Mouse (Mus musculus) kidney, postnatal 0 days (tissue): ENCODE data around the gene E130114P18Rik. TPM values are rescaled to one million over a fixed set of nuclear protein-coding genes. Genes with fewer than 3 reads are reported as not detected.
A peak's percentile ranks its signal among the peaks of the same experiment; 100 is the strongest.

ENCODE experiments used
- ATAC-seq: fragments of 200-750 bp; cut with Nextera tagmentation; replicated peaks from 2 replicates; pipeline ENCODE4 v1.8.0; 2017; ENCODE audit warnings: low read depth, moderate number of reproducible peaks, moderate TSS enrichment, moderate library complexity; ENCODE audit not compliant: low FRiP score
- DNase-seq: peaks from one replicate; pipeline ENCODE4 v3.0.0-alpha.2; 2016; ENCODE audit warnings: low spot score
- H3K27ac ChIP-seq: fragments of 300-500 bp; sonication (generic); 2 replicates; pipeline ENCODE4 v1.5.1; 2014; ENCODE audit warnings: mild to moderate bottlenecking
- H3K27me3 ChIP-seq: fragments of 300-500 bp; sonication (generic); 2 replicates; pipeline ENCODE4 v1.6.1; 2014; ENCODE audit warnings: low read length, mixed read lengths; ENCODE audit not compliant: insufficient read depth
- H3K36me3 ChIP-seq: fragments of 300-500 bp; sonication (generic); 2 replicates; pipeline ENCODE4 v1.6.1; 2014; ENCODE audit warnings: low read length, mixed read lengths; ENCODE audit not compliant: insufficient read depth
- H3K4me1 ChIP-seq: fragments of 300-500 bp; sonication (generic); replicated peaks from 2 replicates; pipeline ENCODE4 v1.6.1; 2014; ENCODE audit warnings: antibody characterized with exemption, low read length, mixed read lengths; ENCODE audit not compliant: insufficient read depth
- H3K4me2 ChIP-seq: fragments of 300-500 bp; sonication (generic); 2 replicates; pipeline ENCODE4 v1.6.1; 2014; ENCODE audit warnings: mild to moderate bottlenecking, low read length, moderate library complexity, mixed read lengths
- H3K4me3 ChIP-seq: fragments of 300-500 bp; sonication (generic); replicated peaks from 2 replicates; pipeline ENCODE4 v1.5.1; 2014; ENCODE audit warnings: low read depth, low read length
- H3K9ac ChIP-seq: fragments of 300-500 bp; sonication (generic); 2 replicates; pipeline ENCODE4 v1.6.1; 2014; ENCODE audit warnings: low read depth, low read length
- H3K9me3 ChIP-seq: fragments of 300-500 bp; sonication (generic); replicated peaks from 2 replicates; pipeline ENCODE4 v1.6.1; 2016; ENCODE audit warnings: low read length, inconsistent platforms, mixed read lengths
- CTCF ChIP-seq: IDR thresholded peaks from 2 replicates; pipeline ENCODE4 v1.5.1; 2016; ENCODE audit warnings: antibody characterized with exemption, low read depth, mild to moderate bottlenecking, moderate library complexity
- WGBS: fragments of 180-500 bp; shearing (Covaris S2); extraction: QIAGEN DNeasy Blood & Tissue Kit; methylation state at CpG from one replicate; pipeline ENCODE4 v1.1.7; 2014; 5-methylcytosine and 5-hydroxymethylcytosine counted together
- polyA plus RNA-seq: library from polyadenylated mRNA; unstranded; fragments of >200 nt; fragmentation: Nextera tagmentation; extraction: Ambion mirVana; gene quantifications from 2 replicates; pipeline ENCODE4 v1.2.1, GENCODE M21; 2015

E130114P18Rik gene
- polyA plus RNA-seq, 1 experiment from 2014 or later, result 0.38 TPM

DNA sequence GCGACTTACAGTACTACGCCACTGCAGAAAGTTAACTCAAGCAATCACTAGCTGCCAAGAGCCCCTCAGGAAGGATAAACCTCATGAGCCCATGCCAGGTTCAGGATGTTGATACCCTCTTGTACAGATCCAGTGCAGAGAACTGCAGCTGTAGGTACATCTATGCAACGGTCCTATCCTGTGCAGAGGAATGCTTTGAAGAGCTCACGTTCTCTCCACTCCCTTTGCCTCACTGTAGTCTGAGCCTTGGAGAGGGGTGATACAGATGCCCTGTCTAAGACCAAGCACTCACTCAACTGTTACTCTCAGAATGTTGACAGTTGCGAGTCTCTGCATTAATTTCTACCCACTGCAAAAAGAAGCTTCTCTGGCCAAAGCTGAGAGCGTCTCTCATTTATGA lies 54.5 kb downstream of the E130114P18Rik start:
- 88% methylated on average over 6 of the region's 6 CpGs for WGBS
- H3K36me3 ChIP-seq, result no peaks in the 10 kb centered on the region

DNA sequence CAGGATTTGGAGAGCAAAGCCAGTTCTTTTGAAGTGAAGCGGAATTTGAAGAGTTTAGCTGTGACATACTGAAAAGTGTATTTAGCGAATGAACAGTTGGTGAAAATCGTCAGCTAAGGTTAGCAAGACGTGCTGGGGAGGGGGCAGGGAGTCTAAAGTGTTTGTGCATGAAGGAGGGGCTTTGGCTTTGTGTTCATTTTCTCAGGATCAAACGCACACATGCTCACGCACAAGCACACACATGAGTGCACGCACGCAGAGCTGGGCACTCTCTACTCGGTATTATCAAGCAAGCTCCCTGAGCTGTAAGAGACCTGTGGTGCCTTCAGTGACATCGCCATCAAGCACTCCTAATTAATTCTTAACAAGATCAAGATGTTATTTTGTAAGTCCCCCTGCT lies 55.2 kb downstream of the E130114P18Rik start:
- ATAC-seq, result no peak
- Histone ChIP-seq H3K36me3 (no peaks in the 10 kb centered on the region), H3K27ac (no peak overlapping the region), H3K9me3 (no peaks in the 10 kb centered on the region), H3K4me1 (no peaks in the 10 kb centered on the region), H3K27me3 (no peaks in the 10 kb centered on the region), H3K9ac (no peak overlapping the region), H3K4me2 (no peak overlapping the region), H3K4me3 (no peak overlapping the region)
- no peak for DNase-seq
- no peak for TF ChIP-seq CTCF
- 59% methylated on average over 10 of the region's 10 CpGs for WGBS

More for the DNA sequence above, 54.5 kb downstream of the E130114P18Rik start:
- Histone ChIP-seq H3K4me1 (no peaks in the 10 kb centered on the region), H3K9me3 (no peaks in the 10 kb centered on the region), H3K4me2 (no peak overlapping the region), H3K27ac (no peak overlapping the region), H3K4me3 (no peak overlapping the region), H3K9ac (no peak overlapping the region), H3K27me3 (no peaks in the 10 kb centered on the region)
- no peak for DNase-seq
- no peak for TF ChIP-seq CTCF
- no peak for ATAC-seq

DNA sequence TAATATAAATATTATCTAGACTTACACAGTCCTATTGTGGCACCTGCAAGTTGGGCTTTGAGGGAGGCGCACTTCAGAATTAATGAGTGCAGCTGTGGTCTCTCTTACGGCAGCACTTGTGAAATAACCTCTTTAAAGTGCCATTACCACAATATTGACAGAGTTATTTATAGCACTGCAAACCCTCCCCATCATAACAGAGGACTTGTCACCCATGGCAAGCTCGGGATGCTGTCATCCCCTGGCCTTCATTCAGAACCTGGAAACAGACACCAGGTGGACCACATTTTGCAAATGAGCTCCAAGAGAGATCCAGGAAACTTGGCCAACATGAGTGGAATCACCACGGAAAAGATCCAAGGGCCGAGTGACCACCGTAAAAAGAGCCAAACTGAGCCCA lies 63.3 kb downstream of the E130114P18Rik start:
- Histone ChIP-seq H3K36me3 (no peaks in the 10 kb centered on the region), H3K4me2 (no peak overlapping the region), H3K9me3 (no peaks in the 10 kb centered on the region), H3K4me1 (no peaks in the 10 kb centered on the region), H3K9ac (no peak overlapping the region), H3K27ac (no peak overlapping the region), H3K27me3 (no peaks in the 10 kb centered on the region), H3K4me3 (no peak overlapping the region)
- TF ChIP-seq CTCF, result no peak
- ATAC-seq, result no peak
- DNase-seq, result no peak
- 54% methylated on average over 6 of the region's 6 CpGs for WGBS

DNA sequence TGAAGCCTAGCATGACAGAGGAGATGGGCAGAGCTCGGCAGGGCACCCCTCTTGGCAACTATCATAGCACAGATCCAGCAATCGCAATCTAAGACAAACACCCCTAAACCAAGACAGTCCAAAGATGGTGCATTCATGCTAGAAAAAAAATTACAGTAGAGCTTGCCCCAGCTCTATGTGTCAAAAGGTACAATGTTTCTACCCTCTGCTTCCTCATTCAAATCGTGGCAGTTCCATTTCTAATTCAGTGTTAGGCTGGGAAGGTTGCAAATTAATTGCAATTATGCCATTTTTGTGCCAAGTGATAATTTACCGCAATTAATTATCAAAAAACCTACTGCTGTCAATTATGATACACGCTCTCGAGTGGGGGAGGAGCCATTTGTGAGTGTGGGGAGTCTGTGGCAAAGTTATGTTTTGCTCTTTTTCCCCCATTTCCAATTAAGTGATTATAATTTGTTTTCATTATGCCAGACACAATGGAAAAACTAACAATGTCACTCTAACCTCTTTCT lies 63.7 kb downstream of the E130114P18Rik start:
- H3K27ac ChIP-seq, result no peak overlapping the region
- H3K4me1 ChIP-seq, result no peaks in the 10 kb centered on the region
- DNase-seq, result no peak
- no peak overlapping the region for H3K4me2 ChIP-seq
- TF ChIP-seq CTCF, result no peak
- no peak overlapping the region for H3K4me3 ChIP-seq
- no peaks in the 10 kb centered on the region for H3K27me3 ChIP-seq
- no peaks in the 10 kb centered on the region for H3K9me3 ChIP-seq
- ATAC-seq, result no peak
- H3K36me3 ChIP-seq, result no peaks in the 10 kb centered on the region
- H3K9ac ChIP-seq, result no peak overlapping the region
- WGBS, result 83% methylated on average over 6 of the region's 6 CpGs

- TF ChIP-seq CTCF, result no peak
- no peaks in the 10 kb centered on the region for H3K27me3 ChIP-seq
- no peak overlapping the region for H3K27ac ChIP-seq
- 0 out of 2 replicates have a peak, but pooled peaks cover 4% of the 10 kb centered on the region for H3K4me1 ChIP-seq
- DNase-seq, result peak; percentile 44
- H3K4me2 ChIP-seq, result no peak overlapping the region
- ATAC-seq, result no peak
- no peaks in the 10 kb centered on the region for H3K9me3 ChIP-seq
- WGBS, result 4% methylated on average over 1 of the region's 1 CpGs
- H3K9ac ChIP-seq, result no peak overlapping the region
- H3K36me3 ChIP-seq, result no peaks in the 10 kb centered on the region
- no peak overlapping the region for H3K4me3 ChIP-seq
These were observed 65.3 kb downstream of the E130114P18Rik start for GRCm38 (mm10) chr4:97712547-97712946.

- H3K9me3 ChIP-seq, result no peaks in the 10 kb centered on the region
- 56% methylated on average over 9 of the region's 9 CpGs for WGBS
- H3K36me3 ChIP-seq, result no peaks in the 10 kb centered on the region
- no peak for DNase-seq
- H3K4me2 ChIP-seq, result no peak overlapping the region
- no peaks in the 10 kb centered on the region for H3K27me3 ChIP-seq
- TF ChIP-seq CTCF, result no peak
- no peak for ATAC-seq
- no peak overlapping the region for H3K9ac ChIP-seq
- H3K4me1 ChIP-seq, result 0 out of 2 replicates have a peak, but pooled peaks cover 4% of the 10 kb centered on the region
- H3K4me3 ChIP-seq, result no peak overlapping the region
- no peak overlapping the region for H3K27ac ChIP-seq
These were observed 67.7 kb downstream of the E130114P18Rik start for GRCm38 (mm10) chr4:97710048-97710765.
